Mouse (Mus musculus) liver, embryonic 14 days (tissue): ENCODE results near the gene Ptpa. TPM values are rescaled to one million over a fixed set of nuclear protein-coding genes. Genes with fewer than 3 reads are reported as not detected.

Experiments
- polyA plus RNA-seq: library from polyadenylated mRNA; depleted of rRNA; stranded (reverse); fragments of >200 nt; gene quantifications from 2 replicates; pipeline ENCODE4 v1.2.3, GENCODE M21; 2012; rRNA removed

Ptpa gene
- polyA plus RNA-seq, result 61.7 and 77.5 TPM in 2 replicates

DNA sequence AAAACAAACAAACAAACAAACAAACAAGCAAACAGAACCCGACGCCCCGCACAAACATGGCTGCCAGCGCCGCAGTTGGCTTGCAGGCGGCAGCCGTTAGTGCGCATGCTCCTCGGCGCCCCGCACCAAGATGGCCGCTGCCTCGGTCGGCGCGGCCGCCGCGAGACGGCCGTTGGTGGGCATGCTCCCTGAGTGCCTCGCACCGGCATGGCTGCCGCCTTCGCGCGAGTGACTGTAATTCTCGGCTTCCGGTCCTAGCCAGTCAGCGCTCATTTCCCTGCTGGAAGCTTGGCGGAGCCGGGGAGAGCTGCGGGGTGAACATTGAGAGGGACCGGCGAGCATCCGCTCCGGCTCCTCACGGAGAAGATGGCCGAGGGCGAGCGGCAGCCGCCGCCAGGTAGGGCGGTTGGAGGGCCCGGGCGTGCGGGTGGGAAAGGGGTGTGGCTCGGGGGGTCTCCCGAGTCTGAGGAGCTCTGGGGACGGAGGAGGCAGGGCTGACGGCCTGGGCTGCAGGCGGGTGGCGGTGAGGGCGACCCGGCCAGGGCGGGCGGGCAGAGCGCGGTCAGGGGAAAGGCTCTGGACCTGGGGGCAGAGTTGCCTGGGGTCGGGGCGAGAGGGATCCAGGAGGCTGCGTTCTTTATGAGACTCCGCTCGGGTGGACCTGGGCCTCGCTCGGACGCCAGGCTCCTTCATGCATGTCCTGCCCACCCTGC lies at the start of gene Ptpa:
Gene Ptpa (plus strand): TSS at position 104 of the 713 bp plus-strand sequence.

GRCm38 (mm10) chr2:30392114-30392576 lies 23.7 kb upstream of the Ptpa start, which contains the start of gene Dolpp1:
TSS of gene Dolpp1 (plus strand) at chr2:30392254.

GRCm38 (mm10) chr2:30415157-30415935 lies 493 bp upstream of the Ptpa start, which contains the start of gene Crat:
TSS of gene Crat (minus strand) at chr2:30415813.

DNA sequence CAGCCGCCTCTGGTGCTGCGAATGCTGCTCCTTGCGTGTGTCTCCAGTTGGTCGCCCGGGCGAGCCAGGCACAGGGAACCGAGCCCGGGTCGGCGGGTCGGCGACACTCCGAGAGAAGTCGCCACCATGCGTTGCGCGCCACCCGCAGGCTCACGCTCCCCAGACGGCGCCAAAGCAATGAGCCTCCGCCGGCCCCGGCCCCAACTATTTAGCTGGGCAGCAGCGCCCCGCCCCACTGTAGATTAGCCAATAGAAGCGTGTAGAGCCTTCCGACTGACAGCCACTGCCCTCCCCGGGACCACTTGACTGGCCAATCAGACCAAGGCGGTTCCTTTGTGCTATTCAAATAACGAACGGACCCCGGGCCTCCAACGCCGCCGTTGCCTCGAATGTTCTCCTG lies 58.2 kb downstream of the Ptpa start, which contains the start of gene Ier5l:
Gene Ier5l (minus strand): TSS at position 181 of the 400 bp plus-strand sequence.

Other genes starting within 250 kb of the Ptpa start
- gene Endog, start 244.5 kb upstream of the Ptpa start, polyA plus RNA-seq, result 10.4 and 12.0 TPM in 2 replicates
- gene Spout1, start 237.6 kb upstream of the Ptpa start, polyA plus RNA-seq, result 21.1 and 21.7 TPM in 2 replicates
- 13.0 and 14.4 TPM in 2 replicates for gene Kyat1, start 210.2 kb upstream of the Ptpa start, polyA plus RNA-seq
- gene Lrrc8a, start 178.3 kb upstream of the Ptpa start, polyA plus RNA-seq, result 3.1 and 3.7 TPM in 2 replicates
- gene Gm28035, start 175.5 kb upstream of the Ptpa start, polyA plus RNA-seq, result 0.84 and 0.92 TPM in 2 replicates
- 15.2 and 18.6 TPM in 2 replicates for gene Phyhd1, start 149.8 kb upstream of the Ptpa start, polyA plus RNA-seq
- gene Gm28038, start 135.0 kb upstream of the Ptpa start, polyA plus RNA-seq, result not detected in 2 replicates
- gene Dolk, start 129.7 kb upstream of the Ptpa start, polyA plus RNA-seq, result 4.3 and 5.0 TPM in 2 replicates
- gene Nup188, start 129.6 kb upstream of the Ptpa start, polyA plus RNA-seq, result 12.8 and 17.0 TPM in 2 replicates
- gene Sh3glb2, start 56.7 kb upstream of the Ptpa start, polyA plus RNA-seq, result 19.1 and 20.9 TPM in 2 replicates
- gene Miga2, start 51.8 kb upstream of the Ptpa start, polyA plus RNA-seq, result 5.6 and 6.8 TPM in 2 replicates
- 13.3 and 17.3 TPM in 2 replicates for gene Dolpp1, start 23.8 kb upstream of the Ptpa start, polyA plus RNA-seq
- gene Crat, start 226 bp upstream of the Ptpa start, polyA plus RNA-seq, result 12.5 and 14.2 TPM in 2 replicates
- gene Ier5l, start 58.2 kb downstream of the Ptpa start, polyA plus RNA-seq, result 0.72 and 0.74 TPM in 2 replicates
- 0.08 and 0.12 TPM in 2 replicates for gene Cstad, start 179.0 kb downstream of the Ptpa start, polyA plus RNA-seq